Mouse (Mus musculus) testis, adult 2 months (tissue): Measurements from ENCODE around the gene Rnf114.

ENCODE experiments used
- CTCF ChIP-seq: fragments of 200-500 bp; IDR thresholded peaks from 2 replicates; pipeline ENCODE4 v1.5.1; 2012; ENCODE audit warnings: low read depth, mild to moderate bottlenecking, inconsistent platforms, low read length, moderate library complexity; ENCODE audit not compliant: control insufficient read depth, insufficient read depth, insufficient replicate concordance
- POLR2A ChIP-seq: fragments of 200-500 bp; IDR thresholded peaks from 2 replicates; pipeline ENCODE4 v1.6.1; 2012; ENCODE audit warnings: low read depth, mild to moderate bottlenecking, inconsistent platforms, low read length, moderate library complexity; ENCODE audit not compliant: control insufficient read depth

- TF ChIP-seq POLR2A (no peak), CTCF (no peak)
Observed at GRCm38 (mm10) chr2:167538671-167539306, 46.3 kb downstream of the Rnf114 start.
